Mouse (Mus musculus): Measurements from ENCODE around the gene Ndufc2. TPM values are rescaled to one million over a fixed set of nuclear protein-coding genes. Genes with fewer than 3 reads are reported as not detected.

The Ndufc2 gene
- polyA plus RNA-seq, 1 experiment: 124 TPM

DNA sequence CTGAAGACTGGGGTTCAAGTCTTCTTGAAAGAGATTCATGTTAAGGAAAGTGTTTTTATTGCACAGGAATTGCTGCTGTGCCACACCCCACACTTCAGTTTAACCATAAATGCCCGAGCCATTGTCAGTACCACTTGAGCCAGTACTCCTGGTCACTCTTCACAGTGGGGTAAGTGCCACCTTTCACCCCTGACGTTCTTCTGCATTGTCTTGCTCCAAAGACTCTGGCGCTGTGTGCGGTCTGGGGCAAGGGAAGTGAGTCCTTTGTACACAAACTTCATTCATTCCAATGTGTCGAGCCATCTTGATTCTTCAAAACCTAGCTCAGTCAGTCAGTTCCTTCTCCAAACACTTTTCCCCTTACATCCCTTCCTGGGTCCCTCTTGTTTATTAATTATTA is 39.6 kb upstream of the Ndufc2 start:
- Histone ChIP-seq H3K27ac (ENCODE audit: insufficient read depth, low read length) (no peak overlapping the region), H3K4me3 (ENCODE audit: insufficient read depth, low read length) (no peak overlapping the region), H3K4me1 (ENCODE audit: control insufficient read depth, insufficient read depth, low read length) (no peaks in the 10 kb centered on the region)
- TF ChIP-seq CTCF (IDR thresholded peaks at IDR 0.05; ENCODE audit: borderline replicate concordance, insufficient read depth, low read length): no peak
- no peak for TF ChIP-seq POLR2A (IDR thresholded peaks at IDR 0.05; ENCODE audit: low read depth, low read length)

DNA sequence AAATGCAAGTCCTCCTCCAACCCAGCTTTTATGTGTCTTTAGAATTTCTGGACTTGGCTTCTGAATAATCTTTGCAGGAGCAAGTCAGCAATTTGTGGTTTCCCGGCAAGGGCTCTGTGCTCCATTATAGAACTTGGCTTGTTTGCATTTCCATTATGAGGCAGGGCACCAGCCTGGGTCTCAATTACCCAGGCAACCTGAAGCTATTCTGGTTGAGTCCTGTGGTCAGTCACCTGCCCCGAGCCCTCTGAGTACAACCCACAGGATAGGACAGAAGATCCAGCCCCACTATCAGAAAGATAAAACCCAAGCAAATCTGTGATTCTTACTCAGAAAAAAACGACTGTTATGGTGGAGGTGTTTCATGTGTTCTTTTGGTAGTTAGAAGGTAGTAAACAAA is 38.8 kb upstream of the Ndufc2 start:
- Histone ChIP-seq H3K4me3 (ENCODE audit: insufficient read depth, low read length) (no peak overlapping the region), H3K27ac (ENCODE audit: insufficient read depth, low read length) (no peak overlapping the region), H3K4me1 (ENCODE audit: control insufficient read depth, insufficient read depth, low read length) (no peaks in the 10 kb centered on the region)
- TF ChIP-seq POLR2A (IDR thresholded peaks at IDR 0.05; ENCODE audit: low read depth, low read length): no peak
- no peak for TF ChIP-seq CTCF (IDR thresholded peaks at IDR 0.05; ENCODE audit: borderline replicate concordance, insufficient read depth, low read length)

DNA sequence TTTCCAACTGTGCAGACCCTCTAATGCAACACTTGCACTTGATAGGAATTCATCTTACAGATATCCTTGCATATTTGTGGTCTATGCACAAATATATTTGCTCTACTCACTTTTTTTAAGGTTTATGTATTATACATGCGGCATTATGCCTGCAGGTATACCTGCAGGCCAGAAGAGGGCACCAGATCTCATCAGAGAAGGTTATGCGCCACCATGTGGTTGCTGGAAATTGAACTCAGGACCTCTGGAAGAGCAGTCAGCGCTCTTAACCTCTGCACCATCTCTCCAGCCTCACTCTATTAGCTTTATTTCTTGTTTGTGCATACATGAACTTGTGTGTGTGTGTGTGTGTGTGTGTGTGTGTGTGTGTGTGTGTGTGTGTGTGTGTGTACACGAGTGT is 38.3 kb upstream of the Ndufc2 start:
- Histone ChIP-seq H3K4me1 (ENCODE audit: control insufficient read depth, insufficient read depth, low read length) (no peaks in the 10 kb centered on the region), H3K4me3 (ENCODE audit: insufficient read depth, low read length) (no peak overlapping the region), H3K27ac (ENCODE audit: insufficient read depth, low read length) (no peak overlapping the region)
- TF ChIP-seq POLR2A (IDR thresholded peaks at IDR 0.05; ENCODE audit: low read depth, low read length): no peak
- TF ChIP-seq CTCF (IDR thresholded peaks at IDR 0.05; ENCODE audit: borderline replicate concordance, insufficient read depth, low read length): peak; percentile 54; the same call in 1 of the 2 replicates

DNA sequence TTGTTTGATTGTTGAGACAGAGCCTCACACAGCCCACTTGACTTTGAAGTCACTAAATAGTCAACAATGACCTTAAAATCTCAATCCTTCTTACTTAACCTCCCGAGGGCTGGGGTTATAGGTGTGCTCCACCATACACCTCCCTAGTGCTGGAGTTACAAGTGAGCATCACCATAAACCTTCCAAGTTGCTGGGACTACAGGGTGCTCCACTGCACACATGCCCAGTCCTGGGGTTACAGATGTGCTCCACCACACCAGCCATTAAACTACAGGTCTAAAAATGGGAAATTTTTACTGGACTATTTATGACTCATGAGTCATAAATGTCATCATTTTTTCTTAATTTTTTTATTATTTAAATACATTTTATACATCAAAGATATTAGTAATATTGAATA is 33.9 kb upstream of the Ndufc2 start:
- Histone ChIP-seq H3K4me3 (ENCODE audit: insufficient read depth, low read length) (no peak overlapping the region), H3K27ac (ENCODE audit: insufficient read depth, low read length) (no peak overlapping the region), H3K4me1 (ENCODE audit: control insufficient read depth, insufficient read depth, low read length) (peaks cover 2% of the 10 kb centered on the region; the same call in 1 of the 2 replicates)
- no peak for TF ChIP-seq CTCF (IDR thresholded peaks at IDR 0.05; ENCODE audit: borderline replicate concordance, insufficient read depth, low read length)
- no peak for TF ChIP-seq POLR2A (IDR thresholded peaks at IDR 0.05; ENCODE audit: low read depth, low read length)

GRCm38 (mm10) chr7:97375101-97375500 is 24.7 kb upstream of the Ndufc2 start:
- Histone ChIP-seq H3K4me3 (ENCODE audit: insufficient read depth, low read length) (no peak overlapping the region), H3K27ac (ENCODE audit: insufficient read depth, low read length) (no peak overlapping the region), H3K4me1 (ENCODE audit: control insufficient read depth, insufficient read depth, low read length) (peaks cover 4% of the 10 kb centered on the region; the same call in 1 of the 2 replicates)
- TF ChIP-seq CTCF (IDR thresholded peaks at IDR 0.05; ENCODE audit: borderline replicate concordance, insufficient read depth, low read length) (no peak), POLR2A (IDR thresholded peaks at IDR 0.05; ENCODE audit: low read depth, low read length) (no peak)

DNA sequence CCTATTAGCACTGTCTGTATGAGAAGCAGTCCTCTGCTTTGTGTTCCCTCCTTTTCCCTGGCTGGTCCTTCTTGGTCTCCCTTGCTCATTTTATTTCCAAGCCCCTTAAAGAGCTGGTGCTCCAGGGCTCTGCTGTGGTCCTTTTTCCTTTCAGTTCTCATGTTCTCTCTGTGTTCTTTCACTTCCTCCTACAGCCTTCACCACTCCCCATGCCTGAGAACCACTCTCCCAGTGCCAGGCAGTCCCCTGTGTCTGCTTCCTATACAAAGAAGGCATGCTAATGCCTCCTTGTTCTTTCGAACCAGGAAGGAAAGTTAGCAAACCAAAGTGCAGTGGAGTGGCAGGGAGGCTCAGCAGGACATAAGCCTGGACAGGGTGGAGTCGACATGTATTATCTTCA is 23.9 kb upstream of the Ndufc2 start:
- Histone ChIP-seq H3K27ac (ENCODE audit: insufficient read depth, low read length) (no peak overlapping the region), H3K4me3 (ENCODE audit: insufficient read depth, low read length) (no peak overlapping the region), H3K4me1 (ENCODE audit: control insufficient read depth, insufficient read depth, low read length) (peaks cover 2% of the 10 kb centered on the region; the same call in 1 of the 2 replicates)
- no peak for TF ChIP-seq POLR2A (IDR thresholded peaks at IDR 0.05; ENCODE audit: low read depth, low read length)
- TF ChIP-seq CTCF (IDR thresholded peaks at IDR 0.05; ENCODE audit: borderline replicate concordance, insufficient read depth, low read length): no peak

DNA sequence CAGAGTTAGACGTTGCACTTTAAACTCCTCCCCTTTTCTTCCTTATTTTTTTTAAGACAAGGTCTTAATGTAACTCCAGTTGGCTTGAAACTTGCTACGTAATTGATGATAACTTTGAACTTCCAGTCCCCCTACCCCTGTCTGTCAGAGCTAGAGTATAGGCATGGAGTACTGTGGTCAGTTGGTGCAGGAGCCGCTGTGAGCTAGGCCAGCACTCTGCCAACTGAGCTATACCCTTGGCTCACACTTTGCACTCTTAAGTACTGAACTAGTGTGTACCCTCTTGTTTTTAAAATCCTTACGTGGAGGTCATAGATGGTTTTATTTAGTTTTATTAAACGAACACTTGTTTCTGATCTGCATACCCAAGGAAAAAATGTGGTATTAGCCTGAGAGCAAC is 20.5 kb upstream of the Ndufc2 start:
- Histone ChIP-seq H3K4me1 (ENCODE audit: control insufficient read depth, insufficient read depth, low read length) (no peaks in the 10 kb centered on the region), H3K27ac (ENCODE audit: insufficient read depth, low read length) (no peak overlapping the region), H3K4me3 (ENCODE audit: insufficient read depth, low read length) (no peak overlapping the region)
- TF ChIP-seq CTCF (IDR thresholded peaks at IDR 0.05; ENCODE audit: borderline replicate concordance, insufficient read depth, low read length) (no peak), POLR2A (IDR thresholded peaks at IDR 0.05; ENCODE audit: low read depth, low read length) (no peak)

GRCm38 (mm10) chr7:97380500-97381123 is 19.2 kb upstream of the Ndufc2 start:
- no peak overlapping the region for H3K4me3 ChIP-seq (ENCODE audit: insufficient read depth, low read length)
- TF ChIP-seq POLR2A (IDR thresholded peaks at IDR 0.05; ENCODE audit: low read depth, low read length): no peak
- no peak for TF ChIP-seq CTCF (IDR thresholded peaks at IDR 0.05; ENCODE audit: borderline replicate concordance, insufficient read depth, low read length)
- no peaks in the 10 kb centered on the region for H3K4me1 ChIP-seq (ENCODE audit: control insufficient read depth, insufficient read depth, low read length)
- no peak overlapping the region for H3K27ac ChIP-seq (ENCODE audit: insufficient read depth, low read length)

DNA sequence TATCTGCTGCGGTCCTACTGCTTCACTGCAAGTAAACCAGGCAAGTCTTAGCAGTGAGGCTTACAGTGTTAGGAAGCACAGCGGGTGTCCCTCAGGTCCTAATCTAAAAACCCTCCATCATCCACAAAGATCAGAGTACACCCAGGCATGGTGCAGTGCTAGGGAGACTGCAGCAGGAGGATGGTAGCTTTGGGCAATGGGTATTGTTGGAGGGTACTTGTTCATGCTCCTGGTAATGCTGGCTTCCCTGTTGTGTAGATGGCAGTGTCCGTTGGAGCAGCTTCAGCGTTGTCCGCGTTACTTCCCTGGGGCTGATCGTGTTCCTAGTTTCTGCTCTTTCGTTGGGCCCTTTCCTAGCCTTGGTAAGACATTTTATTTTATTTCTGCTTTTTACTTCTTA is 17.1 kb upstream of the Ndufc2 start:
- Histone ChIP-seq H3K4me1 (ENCODE audit: control insufficient read depth, insufficient read depth, low read length) (peaks cover 3% of the 10 kb centered on the region), H3K4me3 (ENCODE audit: insufficient read depth, low read length) (no peak overlapping the region), H3K27ac (ENCODE audit: insufficient read depth, low read length) (no peak overlapping the region)
- TF ChIP-seq CTCF (IDR thresholded peaks at IDR 0.05; ENCODE audit: borderline replicate concordance, insufficient read depth, low read length): no peak
- TF ChIP-seq POLR2A (IDR thresholded peaks at IDR 0.05; ENCODE audit: low read depth, low read length): no peak

- Histone ChIP-seq H3K4me3 (ENCODE audit: insufficient read depth, low read length) (no peak overlapping the region), H3K4me1 (ENCODE audit: control insufficient read depth, insufficient read depth, low read length) (peaks cover 3% of the 10 kb centered on the region), H3K27ac (ENCODE audit: insufficient read depth, low read length) (no peak overlapping the region)
- TF ChIP-seq POLR2A (IDR thresholded peaks at IDR 0.05; ENCODE audit: low read depth, low read length) (no peak), CTCF (IDR thresholded peaks at IDR 0.05; ENCODE audit: borderline replicate concordance, insufficient read depth, low read length) (no peak)
These were observed 16.2 kb upstream of the Ndufc2 start for GRCm38 (mm10) chr7:97383496-97384132.

Data from embryonic fibroblast, embryonic 13.5 days (primary cell).